In genomic region chr11:26120781-26121557, GRCm38 (mm10) we compare ENCODE assay signal across 22 mouse cellular contexts.
DNase-seq lines count a peak whose midpoint lies in the region; ATAC-seq and TF ChIP-seq lines count a peak whose summit lies in the region.
"Had no signal": no experiment of that assay in that cellular context is flagged by ENCODE, and none has a peak within 500 bp of the region (broad histone marks: within the 10 kb centered on the region; RNA-seq: fewer than 3 reads in every experiment).

No protein-coding gene starts in this region.

- H3K4me2 ChIP-seq in hindbrain, embryonic 12.5 days (replicated peaks) = no peak overlapping the region
- no peak overlapping the region for H3K4me2 ChIP-seq in midbrain, embryonic 13.5 days (replicated peaks)
- no peak overlapping the region for H3K4me2 ChIP-seq in midbrain, embryonic 11.5 days
- peak overlapping the region; percentile 2 for H3K4me2 ChIP-seq in neural tube, embryonic 13.5 days
- H3K4me2 ChIP-seq: heart, embryonic 12.5 days; lung, embryonic 15.5 days had no signal

- no peaks in the 10 kb centered on the region for H3K9me3 ChIP-seq in hindbrain, embryonic 12.5 days (replicated peaks)
- no peaks in the 10 kb centered on the region for H3K9me3 ChIP-seq in hindbrain, embryonic 10.5 days
- no peaks in the 10 kb centered on the region for H3K9me3 ChIP-seq in midbrain, embryonic 13.5 days
- no peaks in the 10 kb centered on the region for H3K9me3 ChIP-seq in midbrain, embryonic 11.5 days (ENCODE audit: control insufficient read depth, low read length)
- H3K9me3 ChIP-seq in neural tube, embryonic 13.5 days = no peaks in the 10 kb centered on the region
- H3K9me3 ChIP-seq in embryonic facial prominence, embryonic 10.5 days = no peaks in the 10 kb centered on the region
- H3K9me3 ChIP-seq: heart, embryonic 12.5 days; lung, embryonic 15.5 days had no signal

- 63% methylated on average over 8 of the region's 8 CpGs for WGBS in hindbrain, embryonic 12.5 days
- WGBS in hindbrain, embryonic 10.5 days = 77% methylated on average over 8 of the region's 8 CpGs
- WGBS in midbrain, embryonic 13.5 days = 59% methylated on average over 8 of the region's 8 CpGs
- WGBS in midbrain, embryonic 11.5 days = 70% methylated on average over 8 of the region's 8 CpGs
- 25% methylated on average over 8 of the region's 8 CpGs for whole genome bisulfite sequencing in neural tube, embryonic 13.5 days
- 67% methylated on average over 8 of the region's 8 CpGs for WGBS in embryonic facial prominence, embryonic 10.5 days

- H3K9ac ChIP-seq in hindbrain, embryonic 12.5 days = no peak overlapping the region
- no peak overlapping the region for H3K9ac ChIP-seq in midbrain, embryonic 13.5 days (replicated peaks)
- no peak overlapping the region for H3K9ac ChIP-seq in midbrain, embryonic 11.5 days (ENCODE audit: low read length)
- H3K9ac ChIP-seq in neural tube, embryonic 13.5 days = no peak overlapping the region
- H3K9ac ChIP-seq: heart, embryonic 12.5 days; liver, embryonic 14.5 days; lung, embryonic 15.5 days had no signal

- no peaks in the 10 kb centered on the region for H3K27me3 ChIP-seq in hindbrain, embryonic 12.5 days
- no peaks in the 10 kb centered on the region for H3K27me3 ChIP-seq in hindbrain, embryonic 10.5 days (ENCODE audit: insufficient read depth, poor library complexity, severe bottlenecking)
- H3K27me3 ChIP-seq in midbrain, embryonic 13.5 days = no peaks in the 10 kb centered on the region
- no peaks in the 10 kb centered on the region for H3K27me3 ChIP-seq in midbrain, embryonic 11.5 days (ENCODE audit: control insufficient read depth, insufficient read depth, low read length)
- no peaks in the 10 kb centered on the region for H3K27me3 ChIP-seq in neural tube, embryonic 13.5 days
- no peaks in the 10 kb centered on the region for H3K27me3 ChIP-seq in embryonic facial prominence, embryonic 10.5 days (replicated peaks; ENCODE audit: low read depth, poor library complexity, severe bottlenecking)
- H3K27me3 ChIP-seq: heart, embryonic 12.5 days; lung, embryonic 15.5 days had no signal

- no peaks in the 10 kb centered on the region for H3K4me1 ChIP-seq in hindbrain, embryonic 12.5 days
- H3K4me1 ChIP-seq in hindbrain, embryonic 10.5 days (replicated peaks) = peaks cover 4% of the 10 kb centered on the region; the same call in 1 of the 2 replicates
- H3K4me1 ChIP-seq in midbrain, embryonic 13.5 days (replicated peaks) = peaks cover 10% of the 10 kb centered on the region; the same call in 1 of the 2 replicates
- H3K4me1 ChIP-seq in midbrain, embryonic 11.5 days (ENCODE audit: control insufficient read depth, insufficient read depth, low read length) = no peaks in the 10 kb centered on the region; the same call in 1 of the 2 replicates
- H3K4me1 ChIP-seq in neural tube, embryonic 13.5 days (replicated peaks) = peaks cover 24% of the 10 kb centered on the region
- H3K4me1 ChIP-seq in embryonic facial prominence, embryonic 10.5 days = peaks cover 5% of the 10 kb centered on the region; the same call in 1 of the 2 replicates
- H3K4me1 ChIP-seq: heart, embryonic 12.5 days; lung, embryonic 15.5 days had no signal

- TF ChIP-seq POLR2A in brain, embryonic 14.5 days (IDR thresholded peaks at IDR 0.05; ENCODE audit: borderline replicate concordance, extremely low read depth, insufficient read depth, insufficient read length, poor library complexity, severe bottlenecking) = no peak

- no peak for DNase-seq in hindbrain, embryonic 10.5 days (ENCODE audit: low spot score)
- no peak for DNase-seq in midbrain, embryonic 11.5 days (ENCODE audit: low spot score, missing footprints)
- peak; percentile 75 for DNase-seq in brain, embryonic 14.5 days (ENCODE audit: low read depth)
- DNase-seq in embryonic facial prominence, embryonic 10.5 days (ENCODE audit: low spot score) = no peak
- no peak for DNase-seq in lung, postnatal 36 days
- DNase-seq: adrenal gland, postnatal 14 days; cerebellum, adult 18-20 months; cerebellum, postnatal 36 days; gastrocnemius, postnatal 10 days; heart, adult 11 months; heart, postnatal 14 days; kidney, adult 9 months; kidney, postnatal 36 days; retina, postnatal 1 day; thymus, adult 2 months had no signal

- no peak for TF ChIP-seq CTCF in brain, embryonic 14.5 days (IDR thresholded peaks at IDR 0.05; ENCODE audit: borderline replicate concordance, extremely low read depth, insufficient read depth, insufficient read length)

- peak overlapping the region; percentile 5; the same call in 1 of the 2 replicates for H3K27ac ChIP-seq in hindbrain, embryonic 12.5 days
- no peak overlapping the region for H3K27ac ChIP-seq in hindbrain, embryonic 10.5 days
- H3K27ac ChIP-seq in midbrain, embryonic 13.5 days = peak overlapping the region; percentile 51
- H3K27ac ChIP-seq in midbrain, embryonic 11.5 days (ENCODE audit: low read depth, low read length) = no peak overlapping the region
- peak overlapping the region; percentile 77 for H3K27ac ChIP-seq in neural tube, embryonic 13.5 days (replicated peaks)
- no peak overlapping the region for H3K27ac ChIP-seq in embryonic facial prominence, embryonic 10.5 days (replicated peaks)
- H3K27ac ChIP-seq: liver, embryonic 14.5 days; lung, embryonic 15.5 days had no signal

- H3K36me3 ChIP-seq in hindbrain, embryonic 12.5 days = no peaks in the 10 kb centered on the region
- H3K36me3 ChIP-seq in hindbrain, embryonic 10.5 days = no peaks in the 10 kb centered on the region
- no peaks in the 10 kb centered on the region for H3K36me3 ChIP-seq in midbrain, embryonic 13.5 days
- no peaks in the 10 kb centered on the region for H3K36me3 ChIP-seq in midbrain, embryonic 11.5 days (ENCODE audit: control insufficient read depth, insufficient read depth, low read length)
- H3K36me3 ChIP-seq in neural tube, embryonic 13.5 days = no peaks in the 10 kb centered on the region
- no peaks in the 10 kb centered on the region for H3K36me3 ChIP-seq in embryonic facial prominence, embryonic 10.5 days (replicated peaks)
- H3K36me3 ChIP-seq: heart, embryonic 12.5 days; lung, embryonic 15.5 days had no signal

- H3K4me3 ChIP-seq in hindbrain, embryonic 12.5 days = no peak overlapping the region
- H3K4me3 ChIP-seq in hindbrain, embryonic 10.5 days = no peak overlapping the region
- H3K4me3 ChIP-seq in midbrain, embryonic 13.5 days (replicated peaks) = no peak overlapping the region
- H3K4me3 ChIP-seq in midbrain, embryonic 11.5 days (ENCODE audit: low read depth, low read length) = no peak overlapping the region
- H3K4me3 ChIP-seq in neural tube, embryonic 13.5 days = no peak overlapping the region
- H3K4me3 ChIP-seq in embryonic facial prominence, embryonic 10.5 days = no peak overlapping the region
- H3K4me3 ChIP-seq: heart, embryonic 12.5 days; lung, embryonic 15.5 days had no signal

- ATAC-seq in hindbrain, embryonic 12.5 days (ENCODE audit: low FRiP score) = no peak
- ATAC-seq in midbrain, embryonic 13.5 days = 0 out of 2 replicates have a peak, but pooled peaks have one; percentile 68
- no peak for ATAC-seq in midbrain, embryonic 11.5 days (ENCODE audit: low FRiP score)
- ATAC-seq in neural tube, embryonic 13.5 days (ENCODE audit: low read depth) = peak; percentile 89
- ATAC-seq: activated CD4-positive, CD25-positive, alpha-beta regulatory T cell, adult 4 months had no signal

Comparison
In these comparisons a context has a peak if more than half of its experiments do, and no peak if none do; other contexts are left out.
1. ATAC-seq: peak in midbrain, embryonic 13.5 days (single experiment) and neural tube, embryonic 13.5 days (single experiment); none in hindbrain, embryonic 12.5 days (single experiment) and midbrain, embryonic 11.5 days (single experiment).
2. H3K27ac ChIP-seq: peak in hindbrain, embryonic 12.5 days (single experiment), midbrain, embryonic 13.5 days (single experiment) and neural tube, embryonic 13.5 days (single experiment); none in hindbrain, embryonic 10.5 days (single experiment), midbrain, embryonic 11.5 days (single experiment) and embryonic facial prominence, embryonic 10.5 days (single experiment).